Mouse (Mus musculus) heart, adult 8-10 months (tissue): Measurements from ENCODE around the gene Onecut1. TPM values are rescaled to one million over a fixed set of nuclear protein-coding genes. Genes with fewer than 3 reads are reported as not detected.

ENCODE experiments used
- DNase-seq: peaks from one replicate; pipeline ENCODE4 v3.0.0; 2022; ENCODE audit warnings: low spot score
- total RNA-seq, 4 experiments: library from RNA; stranded (reverse); gene quantifications; 2 replicates each; pipeline ENCODE4 v1.2.4; 2022

The Onecut1 gene
- total RNA-seq, 4 experiments from 2014 or later: not detected

- DNase-seq: no peak
Observed at GRCm38 (mm10) chr9:74860461-74860860, 1.3 kb upstream of the Onecut1 start.

GRCm38 (mm10) chr9:74862096-74862780, 517 bp downstream of the Onecut1 start:
- no peak for DNase-seq

DNA sequence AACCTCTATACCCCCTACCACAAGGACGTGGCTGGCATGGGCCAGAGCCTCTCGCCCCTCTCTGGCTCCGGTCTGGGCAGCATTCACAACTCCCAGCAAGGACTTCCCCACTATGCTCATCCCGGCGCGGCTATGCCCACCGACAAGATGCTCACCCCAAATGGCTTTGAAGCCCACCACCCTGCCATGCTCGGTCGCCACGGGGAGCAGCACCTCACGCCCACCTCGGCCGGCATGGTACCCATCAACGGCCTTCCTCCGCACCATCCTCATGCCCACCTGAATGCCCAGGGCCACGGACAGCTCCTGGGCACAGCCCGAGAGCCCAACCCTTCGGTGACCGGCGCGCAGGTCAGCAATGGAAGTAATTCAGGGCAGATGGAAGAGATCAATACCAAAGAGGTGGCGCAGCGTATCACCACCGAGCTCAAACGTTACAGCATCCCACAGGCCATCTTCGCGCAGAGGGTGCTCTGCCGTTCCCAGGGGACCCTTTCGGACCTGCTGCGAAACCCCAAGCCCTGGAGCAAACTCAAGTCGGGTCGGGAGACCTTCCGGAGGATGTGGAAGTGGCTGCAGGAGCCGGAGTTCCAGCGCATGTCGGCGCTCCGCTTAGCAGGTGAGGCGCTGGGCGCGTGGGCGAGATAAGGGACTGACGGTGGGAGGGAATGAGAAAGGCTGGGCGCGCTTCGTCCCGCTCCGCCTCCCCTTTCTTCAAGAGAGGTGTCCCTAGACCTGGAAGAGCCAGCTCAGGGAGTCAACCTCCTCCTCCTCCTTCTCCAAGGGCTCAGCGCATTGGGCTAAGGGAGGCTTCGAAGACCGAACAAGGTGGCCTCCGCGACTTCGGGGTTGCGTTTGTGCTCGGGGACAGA, 1.3 kb downstream of the Onecut1 start:
- no peak for DNase-seq

DNA sequence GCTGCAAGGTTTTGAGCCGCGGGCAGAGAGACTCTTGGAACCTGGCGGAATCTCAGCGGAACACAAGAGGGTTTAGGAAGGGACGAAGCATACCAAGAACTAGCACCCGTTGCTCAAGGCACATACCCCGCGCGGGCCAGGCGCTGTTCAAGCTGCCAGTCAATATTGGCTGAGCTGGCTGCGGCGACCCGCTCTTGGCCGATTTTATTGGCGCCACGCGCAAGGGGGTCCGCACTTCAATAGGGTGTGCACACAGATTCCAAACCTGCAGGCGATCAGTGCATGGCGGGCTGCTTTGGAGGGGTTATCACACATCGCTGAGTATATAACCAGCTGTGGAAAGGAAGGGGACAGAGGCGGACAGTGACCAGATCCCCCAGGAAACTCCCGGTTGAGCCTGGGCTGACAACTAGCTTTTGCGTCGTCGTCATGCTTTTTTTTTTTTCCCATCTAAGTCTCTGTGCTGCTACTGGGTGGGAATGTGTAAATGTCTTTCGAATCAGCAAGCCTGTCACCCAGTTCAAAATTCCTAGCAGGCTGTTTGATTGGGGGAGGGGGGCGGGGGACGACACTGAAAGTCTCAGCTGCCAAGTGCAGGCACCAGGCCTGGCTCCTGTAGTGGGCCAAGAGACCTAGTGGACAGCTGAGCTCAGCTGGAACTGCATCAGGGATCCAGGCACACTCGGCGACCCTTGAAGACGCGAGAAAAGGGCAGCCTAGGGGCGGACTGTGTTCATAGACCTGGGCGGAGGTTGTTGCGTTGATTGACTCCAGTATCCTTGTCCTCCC, 2.1 kb downstream of the Onecut1 start:
- no peak for DNase-seq

DNA sequence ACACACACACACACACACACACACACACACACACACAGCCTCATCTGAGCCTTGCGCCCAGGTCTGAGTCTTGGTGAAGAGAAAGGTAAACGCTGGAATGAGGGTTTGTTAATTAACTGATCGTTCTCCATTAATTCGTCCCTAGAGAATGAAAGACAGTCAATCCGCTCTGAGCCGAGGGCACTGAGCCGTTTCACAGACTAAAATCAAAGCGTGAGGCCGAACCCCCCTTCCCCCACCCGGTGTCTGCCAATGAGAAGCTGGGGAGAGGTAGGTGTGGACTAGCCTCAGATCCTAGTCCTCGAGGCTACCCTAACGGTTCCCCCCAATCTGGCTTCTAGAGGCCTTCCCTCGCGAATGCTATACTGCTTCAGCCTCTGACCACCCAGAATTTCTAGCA, 2.8 kb downstream of the Onecut1 start:
- DNase-seq: no peak

- DNase-seq: no peak
Observed at GRCm38 (mm10) chr9:74866596-74867313, 5.0 kb downstream of the Onecut1 start.

GRCm38 (mm10) chr9:74867641-74868205, 6.0 kb downstream of the Onecut1 start:
- peak; percentile 33 for DNase-seq

GRCm38 (mm10) chr9:74868336-74868950, 6.7 kb downstream of the Onecut1 start:
- no peak for DNase-seq

DNA sequence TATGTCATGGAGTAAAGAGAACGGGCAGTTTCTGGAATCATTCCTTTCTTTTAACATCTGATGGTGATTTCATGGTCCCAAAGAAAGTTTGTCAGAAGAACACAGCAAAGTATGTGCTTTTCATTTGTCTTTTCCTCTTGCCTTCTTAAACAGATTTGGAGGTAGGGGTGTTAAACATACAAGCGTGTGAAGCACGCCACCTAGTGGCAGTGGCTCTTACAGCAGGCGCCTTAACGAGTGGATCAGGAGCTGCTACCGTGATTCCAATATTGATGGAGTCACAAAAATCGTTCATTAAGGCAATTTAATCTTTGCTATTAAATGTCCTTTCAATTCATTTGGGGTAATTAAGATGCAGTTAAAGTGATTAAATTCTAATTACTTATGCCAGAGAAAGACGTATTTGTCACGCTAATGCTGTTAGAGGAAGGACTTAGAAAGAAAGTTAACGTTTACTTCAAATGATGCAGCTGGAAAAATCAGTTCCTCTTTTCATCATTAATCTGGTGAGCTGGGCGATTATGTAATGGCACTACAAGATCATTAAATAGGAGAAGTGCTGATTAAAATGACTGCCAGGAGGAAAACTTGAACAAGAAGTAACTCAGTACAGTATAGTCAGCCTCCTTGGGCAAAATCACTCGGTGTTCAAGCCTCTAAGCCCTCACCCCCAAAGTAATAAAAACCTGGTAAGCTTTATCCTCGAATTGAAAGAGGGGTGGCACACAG, 9.4 kb downstream of the Onecut1 start:
- DNase-seq: peak; percentile 39

DNA sequence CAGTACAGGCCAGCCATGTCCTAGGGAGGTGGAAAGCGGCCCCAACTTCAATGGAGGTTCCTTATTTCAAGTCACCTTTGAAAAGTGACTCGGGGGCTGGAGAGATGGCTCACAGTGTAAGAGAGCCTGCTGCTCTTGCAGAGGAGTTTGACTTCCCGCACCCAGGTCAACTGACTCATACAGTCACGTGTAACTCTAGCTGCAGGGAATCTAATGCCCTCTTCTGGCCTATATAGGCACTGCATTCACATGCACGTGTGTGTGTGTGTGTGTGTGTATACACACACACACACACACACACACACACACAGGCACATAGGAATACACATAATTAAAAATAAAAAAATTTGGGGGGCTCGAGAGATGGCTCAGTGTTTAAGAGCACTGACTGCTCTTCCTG, 14.6 kb downstream of the Onecut1 start:
- DNase-seq: no peak

- no peak for DNase-seq
Observed at GRCm38 (mm10) chr9:74877709-74878108, 16.0 kb downstream of the Onecut1 start.

DNA sequence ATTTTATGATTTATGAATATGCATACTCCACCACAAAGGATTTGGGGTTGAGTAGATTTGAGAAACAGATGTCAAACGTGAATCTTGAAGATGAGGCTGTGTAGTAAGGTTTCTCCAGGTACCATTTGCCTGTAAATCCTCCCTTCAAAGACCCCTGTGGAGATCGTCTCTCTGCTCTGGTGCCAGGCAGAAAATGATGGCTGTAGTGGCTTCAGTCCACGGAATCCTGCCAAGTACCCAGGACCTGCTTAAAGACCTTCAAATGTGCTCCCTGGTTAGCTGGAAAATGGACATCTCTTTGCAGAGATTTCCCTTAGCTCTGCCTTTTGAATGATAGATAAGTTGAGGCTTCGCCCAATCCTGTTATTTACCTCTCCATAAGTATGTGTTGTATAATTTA, 26.1 kb downstream of the Onecut1 start:
- DNase-seq: no peak

- DNase-seq: no peak
Observed at GRCm38 (mm10) chr9:74896742-74897141, 35.0 kb downstream of the Onecut1 start.

GRCm38 (mm10) chr9:74897375-74897982, 35.8 kb downstream of the Onecut1 start:
- DNase-seq: no peak

GRCm38 (mm10) chr9:74900141-74900540, 38.4 kb downstream of the Onecut1 start:
- DNase-seq: no peak

- peak; percentile 85 for DNase-seq
Observed at GRCm38 (mm10) chr9:74904866-74905508, 43.3 kb downstream of the Onecut1 start.

- no peak for DNase-seq
Observed at GRCm38 (mm10) chr9:74906951-74907350, 45.2 kb downstream of the Onecut1 start.

- peak; percentile 45 for DNase-seq
Observed at GRCm38 (mm10) chr9:74909245-74909644, 47.5 kb downstream of the Onecut1 start.

GRCm38 (mm10) chr9:74910226-74910759, 48.6 kb downstream of the Onecut1 start:
- DNase-seq: no peak
